Mouse (Mus musculus) heart, adult 11 months (tissue): Measurements from ENCODE around the gene Tmem229a.
A peak's percentile ranks its signal among the peaks of the same experiment; 100 is the strongest.

Source experiments
- DNase-seq: peaks from one replicate; pipeline ENCODE4 v3.0.0; 2022

The Tmem229a gene

GRCm38 (mm10) chr6:24955946-24956585, at the start of gene Tmem229a:
Tmem229a (minus strand) TSS chr6:24956297.
- peak; percentile 89 for DNase-seq

DNA sequence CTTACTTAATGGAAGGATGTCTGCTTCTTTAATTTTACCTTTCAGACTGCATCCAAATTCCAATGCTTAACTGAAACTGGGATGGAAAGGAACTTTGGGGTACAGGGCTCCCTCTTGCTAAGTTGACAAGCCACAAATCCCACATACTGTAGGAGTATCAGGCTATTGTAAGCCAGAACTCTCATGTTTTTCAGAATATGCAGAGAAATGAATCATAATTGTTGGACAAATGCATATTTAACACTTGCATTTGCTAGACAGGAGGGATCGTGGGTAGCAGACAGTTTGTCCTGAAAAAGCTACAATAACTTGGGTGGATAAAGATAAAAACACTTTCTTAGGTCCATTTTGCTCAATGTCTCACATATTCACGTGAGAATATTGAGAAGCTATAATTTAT, 37.7 kb upstream of the Tmem229a start:
- DNase-seq, result no peak

DNA sequence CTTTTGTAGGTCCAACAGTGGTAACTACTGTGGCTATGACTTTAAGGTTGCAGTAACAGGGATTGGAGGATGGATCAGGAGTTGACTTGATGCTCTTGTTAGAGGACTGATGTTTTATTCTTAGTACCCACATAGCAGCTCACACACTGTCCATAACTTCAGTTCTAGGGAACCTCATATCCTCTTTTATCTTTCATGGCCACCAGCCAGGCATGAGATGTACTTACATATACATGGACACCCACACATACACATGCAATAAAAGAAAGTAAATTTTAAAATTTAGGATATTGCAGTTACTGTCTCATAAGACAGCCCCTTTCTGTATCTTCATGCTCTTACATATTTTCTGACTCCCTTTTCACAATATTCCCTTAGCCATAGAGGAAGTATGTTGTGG, 33.7 kb upstream of the Tmem229a start:
- DNase-seq, result no peak

- DNase-seq, result no peak
Observed at GRCm38 (mm10) chr6:24976176-24976575, 20.1 kb upstream of the Tmem229a start.

- DNase-seq, result no peak
Observed at GRCm38 (mm10) chr6:24968471-24969223, 12.6 kb upstream of the Tmem229a start.

- no peak for DNase-seq
Observed at GRCm38 (mm10) chr6:24967726-24968125, 11.6 kb upstream of the Tmem229a start.

DNA sequence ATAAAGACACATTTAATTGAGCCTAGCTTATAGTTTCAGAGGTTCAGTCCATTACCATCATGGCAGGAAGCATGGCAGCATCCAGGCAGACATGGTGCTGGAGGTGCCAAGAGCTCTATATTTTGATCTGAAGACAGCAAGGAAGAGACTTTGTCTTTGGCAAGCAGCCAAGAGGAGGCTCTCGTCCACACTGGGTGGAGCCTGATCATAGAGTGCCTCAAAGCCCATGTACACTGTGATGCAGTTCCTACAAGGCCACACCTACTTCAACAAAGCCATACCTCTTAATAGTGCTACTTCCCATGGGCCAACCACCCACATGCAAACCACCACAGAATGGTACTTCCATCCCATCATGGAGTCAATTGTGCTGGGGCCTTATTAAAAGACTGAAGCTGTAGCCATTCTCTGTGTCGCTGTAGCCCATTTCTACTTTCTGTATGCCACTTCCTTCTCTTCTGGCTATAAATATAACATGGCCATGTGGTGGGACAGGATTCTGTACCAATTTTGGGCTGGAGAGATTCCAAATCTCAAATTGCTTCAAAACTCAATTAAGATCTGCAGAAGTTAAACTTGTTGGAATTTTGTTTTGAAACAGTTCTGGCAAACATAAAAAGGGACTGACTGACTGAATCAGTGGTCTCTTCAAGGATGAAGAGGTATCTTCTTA, 10.0 kb upstream of the Tmem229a start:
- DNase-seq, result no peak

- DNase-seq, result no peak
Observed at GRCm38 (mm10) chr6:24963754-24964153, 7.7 kb upstream of the Tmem229a start.

DNA sequence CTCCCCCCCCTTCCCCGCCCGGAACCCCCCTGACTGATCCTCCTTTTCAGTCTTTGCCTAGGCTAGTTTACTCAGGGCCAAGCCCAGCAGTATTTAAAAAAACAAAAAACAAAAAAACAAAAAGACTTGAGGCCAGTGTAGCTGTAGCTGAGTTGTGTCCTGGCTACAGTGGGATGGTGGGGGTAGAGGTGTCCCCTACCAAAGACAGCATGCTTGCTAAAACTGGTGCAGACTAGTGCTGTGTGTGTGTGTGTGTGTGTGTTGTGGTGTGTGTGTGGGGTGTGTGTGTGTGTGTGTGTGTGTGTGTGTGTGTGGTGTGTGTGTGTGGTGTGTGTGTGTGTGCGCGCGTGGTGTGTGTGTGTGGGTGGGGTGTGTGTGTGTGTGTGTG, 483 bp upstream of the Tmem229a start:
- DNase-seq, result no peak

- DNase-seq, result peak; percentile 86
Observed at GRCm38 (mm10) chr6:24955131-24955945, 759 bp downstream of the Tmem229a start.

GRCm38 (mm10) chr6:24954126-24954525, 2.0 kb downstream of the Tmem229a start:
- DNase-seq, result no peak

DNA sequence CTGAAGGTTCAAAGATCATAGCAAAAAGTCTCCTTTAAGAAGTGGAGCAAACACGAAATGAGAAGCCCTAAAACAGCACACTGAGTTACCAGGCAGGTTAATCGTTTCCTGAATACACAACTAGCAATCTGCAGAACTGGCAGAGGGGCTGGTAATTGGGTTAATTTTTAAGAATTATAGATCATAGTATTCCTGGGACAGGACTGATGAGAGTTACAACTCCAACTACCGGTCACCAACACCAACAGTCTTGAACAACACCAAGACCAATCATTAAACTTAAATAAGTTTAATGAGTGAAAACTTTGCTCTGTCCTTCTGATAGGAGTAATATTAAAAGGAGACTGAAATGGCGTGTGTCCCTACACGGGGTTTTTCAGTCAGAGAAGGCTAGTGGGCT, 3.8 kb downstream of the Tmem229a start:
- no peak for DNase-seq

DNA sequence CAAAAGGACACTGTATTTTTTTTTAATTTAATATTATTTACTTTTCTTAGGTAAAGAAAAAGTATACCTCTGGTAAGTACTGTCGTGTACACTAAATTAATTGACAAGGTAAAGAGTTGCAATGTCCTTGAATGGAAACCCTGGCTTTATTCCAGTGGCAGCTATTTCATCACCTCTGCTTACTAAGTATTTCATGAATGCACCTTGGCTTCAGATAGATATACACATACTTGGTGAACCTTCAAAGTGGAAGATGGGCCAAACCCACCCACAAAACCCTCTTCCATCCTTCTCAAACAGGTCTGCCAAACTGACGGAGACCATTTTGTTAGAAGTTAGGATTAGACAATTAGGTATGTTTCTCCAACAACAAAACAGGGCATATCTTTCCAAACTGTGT, 5.4 kb downstream of the Tmem229a start:
- DNase-seq, result no peak

GRCm38 (mm10) chr6:24925076-24925785, 30.9 kb downstream of the Tmem229a start:
- no peak for DNase-seq

DNA sequence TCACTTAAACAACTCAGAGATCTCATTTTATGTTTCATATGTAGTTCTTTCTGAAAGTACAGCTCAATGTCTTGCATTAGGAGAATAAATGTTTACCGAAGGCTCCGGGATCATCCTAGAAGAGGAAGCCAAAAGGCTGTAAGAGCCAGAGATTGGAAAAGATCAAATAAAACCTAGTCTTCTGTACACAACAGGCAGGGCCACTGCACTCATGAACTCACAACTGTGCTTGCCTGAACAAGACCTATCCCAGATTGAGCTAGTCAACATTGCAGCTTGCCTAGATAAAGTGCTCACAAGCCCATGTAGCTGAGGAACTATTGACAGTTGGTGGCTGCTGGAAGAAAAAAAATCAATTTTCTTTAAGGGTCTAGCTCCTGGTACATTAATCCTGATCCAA, 42.5 kb downstream of the Tmem229a start:
- DNase-seq, result no peak

- DNase-seq, result no peak
Observed at GRCm38 (mm10) chr6:24910728-24911105, 45.4 kb downstream of the Tmem229a start.

DNA sequence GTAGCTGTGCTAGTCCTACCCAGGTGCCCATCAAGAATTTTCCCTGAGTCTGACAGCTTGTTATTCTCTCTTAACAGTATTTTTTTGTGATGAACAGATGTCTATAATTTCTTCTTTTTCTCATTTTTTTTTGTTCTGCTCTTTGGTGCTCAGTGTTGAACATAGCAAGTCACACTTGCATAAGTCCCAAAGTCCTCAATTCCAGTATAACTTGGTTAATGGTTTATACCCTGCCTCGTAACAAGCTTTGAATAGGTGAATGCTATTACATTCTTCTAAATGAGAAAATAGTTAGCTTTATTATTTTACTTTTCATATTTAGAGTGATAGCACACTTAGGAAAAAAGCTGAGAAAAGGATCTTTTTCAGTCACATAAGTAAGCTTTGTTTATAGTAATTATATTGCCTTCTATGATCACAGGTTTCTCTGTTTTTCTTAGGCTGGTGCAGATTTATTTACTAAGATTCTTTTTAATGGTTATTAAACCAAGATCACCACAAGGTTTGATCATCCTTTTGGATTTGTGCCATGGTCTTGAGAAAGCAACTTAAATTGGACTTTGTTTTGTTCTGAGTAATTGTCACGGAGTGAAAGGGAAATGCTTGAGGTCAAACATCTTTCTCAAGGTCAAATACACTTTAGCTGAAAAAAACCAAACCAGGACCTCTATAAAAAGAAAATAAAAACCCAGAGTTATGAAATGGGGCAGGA, 45.9 kb downstream of the Tmem229a start:
- DNase-seq, result no peak

- no peak for DNase-seq
Observed at GRCm38 (mm10) chr6:24907824-24908223, 48.3 kb downstream of the Tmem229a start.

- no peak for DNase-seq
Observed at GRCm38 (mm10) chr6:24905101-24905500, 51.0 kb downstream of the Tmem229a start.
